Mouse (Mus musculus) liver, adult 2 months (tissue): ENCODE data around the gene Rab26.

ENCODE experiments used
- CTCF ChIP-seq: fragments of 200-500 bp; IDR thresholded peaks from 2 replicates; pipeline ENCODE4 v1.5.1; 2011; ENCODE audit warnings: low read depth, low read length, control low read depth
- POLR2A ChIP-seq: fragments of 200-500 bp; IDR thresholded peaks from 2 replicates; pipeline ENCODE4 v1.6.1; 2011; ENCODE audit warnings: low read length, control low read depth; ENCODE audit not compliant: insufficient read depth; ENCODE audit errors: extremely low read depth

DNA sequence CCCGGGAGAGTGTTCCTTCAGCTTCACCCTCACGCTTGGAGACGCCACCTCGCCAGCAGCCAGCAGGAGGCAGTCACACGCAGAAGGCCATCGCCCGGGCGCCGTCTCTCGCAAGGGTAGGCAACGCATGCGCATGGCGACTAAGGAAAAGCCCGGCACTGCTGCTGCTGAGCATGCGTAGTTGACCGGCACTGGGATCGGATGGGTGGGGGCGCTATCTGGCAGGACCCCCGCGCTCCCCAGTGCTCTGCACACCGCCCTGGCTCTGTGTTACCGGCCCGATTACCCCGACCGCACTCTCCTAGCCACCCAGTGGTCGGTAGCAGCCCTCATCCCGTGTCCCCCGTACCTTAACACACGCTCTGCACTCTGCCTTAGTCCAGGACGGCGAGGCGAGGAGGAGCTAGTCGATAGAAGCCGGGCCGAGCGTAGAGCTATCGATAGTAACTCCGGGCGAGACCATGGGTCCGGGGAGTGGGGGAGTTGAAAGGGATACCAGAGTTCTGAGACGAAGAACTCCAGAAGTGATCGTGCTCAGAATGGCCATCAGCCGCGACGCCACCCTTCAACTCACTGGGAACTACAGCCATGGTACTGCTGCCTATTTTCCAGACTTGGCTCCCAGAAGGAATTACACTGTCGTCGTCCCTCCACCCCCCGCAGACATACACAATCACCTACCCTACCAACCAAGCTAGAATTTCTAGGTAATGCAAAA, 55.2 kb downstream of the Rab26 start, which contains the start of gene Mlst8:
- TF ChIP-seq POLR2A = peak; percentile 64
- TF ChIP-seq CTCF = peak; percentile 90
